Mouse (Mus musculus) cerebellum, adult 11-12 months (tissue): ENCODE measurements around the gene B3gnt4.
"Not testable (repeated sequence)": the region's sequence is repeated elsewhere in the genome, so short reads cannot be mapped to it uniquely, and the experiment has no call there.

ENCODE experiments used
- DNase-seq: peaks from one replicate; pipeline ENCODE4 v3.0.0; 2022

The B3gnt4 gene

DNA sequence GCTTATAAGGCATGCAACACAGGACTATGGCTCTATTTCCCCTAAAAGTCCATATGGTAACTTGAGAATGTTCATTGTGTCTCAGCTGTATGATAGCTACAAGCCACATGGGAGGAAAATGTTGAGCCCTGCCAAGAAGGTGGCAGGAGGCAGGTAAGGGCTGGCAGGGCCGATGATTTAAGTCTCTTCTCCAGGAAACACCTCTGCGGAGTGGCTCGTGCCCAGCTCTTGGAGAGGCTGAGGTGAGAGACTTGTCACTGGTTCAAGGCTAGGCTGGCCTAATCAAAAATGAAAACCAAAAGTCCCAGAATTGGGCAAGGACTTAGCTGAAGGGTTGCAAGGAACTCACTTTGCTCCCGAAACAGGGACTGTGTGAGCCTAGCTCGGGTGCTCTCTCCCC lies at the start of gene B3gnt4:
TSS of gene B3gnt4 (plus strand) at position 301 of the 400 bp plus-strand sequence.
- no peak for DNase-seq

DNA sequence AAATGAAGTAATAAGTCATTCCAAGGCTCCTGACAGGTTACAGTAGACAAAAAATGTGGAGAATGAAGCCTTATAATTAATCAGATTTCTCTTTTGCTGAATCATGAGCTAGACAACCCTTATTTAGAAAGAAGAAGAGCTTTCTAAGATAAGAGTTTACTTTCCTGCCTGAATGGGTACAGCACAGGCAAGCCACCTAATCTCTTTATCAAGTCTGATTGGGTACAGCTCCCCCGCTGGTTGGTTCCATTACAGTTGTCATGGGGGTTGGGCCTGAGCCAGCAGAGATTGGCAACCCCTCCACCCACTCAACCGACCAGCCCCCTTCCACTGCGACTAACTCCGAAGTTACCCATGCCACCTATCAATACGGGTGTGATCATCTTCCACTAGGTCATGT lies 48.8 kb upstream of the B3gnt4 start:
- no peak for DNase-seq

DNA sequence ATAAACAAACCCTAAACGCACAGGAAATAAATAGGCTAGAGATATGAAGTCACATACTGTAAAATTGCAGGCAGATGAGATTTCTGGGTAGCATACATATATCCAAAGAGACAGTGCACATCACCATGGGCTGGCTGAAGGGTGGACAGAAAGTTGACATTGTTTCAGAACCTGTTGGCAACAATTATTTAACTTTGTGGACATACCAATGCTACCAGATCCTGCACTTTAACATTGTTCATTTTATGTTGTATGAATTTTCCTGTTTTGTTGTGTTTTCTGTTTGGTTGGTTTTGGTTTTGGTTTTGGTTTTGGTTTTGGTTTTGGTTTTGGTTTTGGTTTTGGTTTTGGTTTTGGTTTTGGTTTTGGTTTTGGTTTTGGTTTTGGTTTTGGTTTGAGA lies 45.6 kb upstream of the B3gnt4 start:
- no peak for DNase-seq

DNA sequence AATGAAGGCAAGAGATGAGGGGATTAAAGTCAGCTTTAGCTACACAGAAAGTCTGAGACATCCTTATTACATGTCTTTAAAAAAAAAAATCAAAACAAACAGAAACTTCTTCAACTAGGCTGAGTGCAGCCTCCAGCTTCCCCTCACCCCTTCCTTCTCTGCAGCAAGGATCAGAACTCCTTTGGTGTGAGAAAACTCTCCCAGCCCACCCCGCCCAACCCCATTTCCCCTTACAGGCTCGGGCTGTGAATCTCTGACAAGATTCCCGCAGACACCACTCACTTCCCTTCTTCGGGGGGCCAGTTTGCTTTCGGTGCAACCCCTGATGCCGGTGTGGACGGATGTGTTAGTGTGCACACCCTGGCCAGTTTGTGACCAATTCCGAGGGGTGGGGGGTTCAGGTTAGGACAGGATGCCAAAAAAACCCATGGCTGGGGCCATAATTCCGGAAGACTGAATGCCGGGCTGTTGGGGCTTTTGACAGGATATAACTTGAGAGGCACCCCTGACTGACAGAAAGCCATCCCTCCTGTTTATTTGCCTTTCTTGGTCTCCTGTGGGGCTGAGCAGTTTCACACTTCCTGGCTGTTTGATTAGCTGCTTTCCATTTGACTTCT lies 39.4 kb upstream of the B3gnt4 start:
- no peak for DNase-seq

DNA sequence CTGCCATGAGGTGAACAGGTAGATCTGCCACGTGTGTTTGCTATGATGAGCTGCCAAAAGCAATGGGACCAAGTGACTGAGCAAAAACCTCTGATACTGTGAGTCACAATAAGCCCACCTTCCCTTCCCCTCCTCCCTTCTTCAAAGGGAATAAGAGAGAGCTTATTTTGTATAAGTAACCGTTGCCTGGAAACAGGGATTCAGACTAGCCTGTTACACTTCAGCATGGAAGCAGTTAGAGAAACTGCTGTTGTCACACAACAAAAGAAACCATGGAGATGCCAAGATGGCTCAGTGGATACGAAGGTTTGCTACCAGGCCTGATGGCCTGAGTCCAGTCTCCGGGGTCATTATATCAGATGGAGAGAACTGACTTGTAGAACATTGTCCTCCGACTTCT lies 36.4 kb upstream of the B3gnt4 start:
- DNase-seq: no peak

DNA sequence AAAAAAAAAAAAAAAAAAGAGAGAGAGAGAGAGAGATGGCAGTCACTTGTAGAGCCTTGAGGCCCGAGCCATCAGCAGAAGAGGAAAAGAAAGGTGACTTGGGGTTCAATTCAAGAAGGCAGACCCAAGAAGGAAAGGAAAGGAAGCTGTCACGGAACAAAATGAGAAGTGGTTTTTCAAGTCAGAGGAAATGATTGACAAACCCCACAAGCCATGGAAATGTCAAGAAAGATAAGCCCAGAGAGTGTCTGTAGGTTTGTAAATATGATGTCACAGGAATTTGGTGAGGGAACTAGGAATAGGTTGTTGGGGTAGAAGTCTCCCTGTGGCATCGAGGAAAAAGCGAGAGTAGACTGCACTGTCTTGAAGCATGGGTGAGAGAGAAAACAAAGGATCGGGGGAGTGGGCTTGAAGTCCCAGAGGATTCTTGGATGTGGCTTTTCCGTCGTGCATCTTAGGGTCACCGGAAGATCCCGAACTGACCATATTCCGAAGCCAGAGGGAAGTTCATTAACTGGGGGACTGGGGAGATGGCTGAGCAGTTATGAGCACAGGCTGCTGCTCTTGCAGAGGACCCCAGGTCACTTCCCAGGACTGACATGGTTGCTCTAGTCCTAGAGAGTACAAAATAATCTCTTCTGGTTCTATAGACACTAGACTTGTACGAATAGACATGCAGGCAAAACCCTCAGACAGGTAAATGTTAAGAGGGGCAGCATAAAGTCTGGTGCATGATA lies 22.4 kb upstream of the B3gnt4 start:
- DNase-seq: no peak

DNA sequence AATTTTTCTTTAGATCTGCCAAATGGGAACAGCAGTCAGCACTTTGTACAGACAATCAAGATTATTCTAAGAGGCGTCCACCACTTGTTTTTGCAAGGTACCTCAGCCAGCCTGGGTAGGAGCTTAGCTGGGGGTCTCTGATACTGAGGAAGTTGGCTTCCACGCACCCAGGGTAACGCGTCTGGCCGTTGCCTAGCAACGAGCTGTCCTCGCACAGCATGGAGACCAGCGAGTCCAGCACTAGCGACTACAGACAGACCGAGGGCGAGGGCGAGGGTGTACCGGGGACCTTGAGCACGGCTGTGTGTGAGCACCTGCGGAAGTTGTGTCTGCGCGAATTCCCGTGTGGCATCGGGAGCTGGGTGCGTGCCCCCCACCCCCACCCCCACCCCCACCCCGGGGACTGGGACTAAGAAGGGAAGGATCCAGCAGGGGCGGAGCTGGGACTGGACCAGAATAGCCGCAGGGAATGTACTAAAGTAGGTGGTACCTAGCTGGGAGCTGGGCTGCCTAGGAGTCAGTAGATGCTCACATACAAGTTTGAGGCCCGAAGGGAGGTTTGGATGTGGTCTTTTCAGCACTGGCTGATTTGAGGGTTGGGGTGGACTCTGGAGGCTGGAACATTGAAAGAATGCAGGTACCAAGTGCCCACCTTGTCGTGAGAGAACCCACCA lies 21.0 kb upstream of the B3gnt4 start, which contains the start of the genes Lrrc43 and Il31:
TSS of gene Lrrc43 (plus strand) at position 194 of the 674 bp plus-strand sequence.
TSS of gene Il31 (minus strand) at position 378 of the 674 bp plus-strand sequence.
- DNase-seq: no peak

DNA sequence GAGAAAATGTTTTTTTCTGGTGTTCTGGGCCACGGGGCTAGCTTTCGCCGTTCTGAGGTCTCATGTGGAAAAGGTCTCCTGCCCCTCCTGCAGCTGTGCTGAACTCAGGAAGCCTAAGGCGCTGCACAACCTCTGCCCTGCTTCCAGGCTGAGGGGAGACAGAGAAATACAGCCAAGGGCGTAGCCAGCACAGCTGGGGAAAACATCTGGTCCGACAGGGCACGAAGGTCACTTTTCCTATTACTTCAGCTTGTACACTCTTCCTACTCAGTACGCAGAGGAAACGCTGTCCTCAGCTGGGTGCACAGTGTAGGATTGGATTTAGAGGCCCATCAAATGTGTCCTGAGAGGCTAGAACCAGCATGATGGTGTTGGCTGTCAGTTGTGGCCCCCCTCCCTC lies 20.3 kb upstream of the B3gnt4 start:
- no peak for DNase-seq

DNA sequence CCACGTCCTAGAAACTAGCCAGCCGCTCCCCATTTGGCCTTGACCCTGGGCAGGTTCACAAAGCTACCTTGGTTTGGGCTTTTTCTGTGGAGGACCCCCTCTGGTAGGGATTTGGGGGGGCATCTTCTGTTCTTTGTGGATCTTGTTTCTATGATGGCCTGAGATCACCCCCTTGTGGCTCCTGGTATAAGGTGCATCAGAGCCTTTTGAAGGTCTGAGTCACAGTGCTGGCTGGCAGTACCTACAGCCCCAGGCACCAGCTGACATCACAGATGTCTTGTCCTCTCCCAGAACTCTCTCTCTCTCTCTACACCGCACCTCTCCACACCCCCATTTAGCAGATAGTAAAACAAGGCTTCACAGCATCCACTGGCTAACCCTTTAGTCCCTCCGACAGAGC lies 10.5 kb upstream of the B3gnt4 start:
- DNase-seq: peak; percentile 58

DNA sequence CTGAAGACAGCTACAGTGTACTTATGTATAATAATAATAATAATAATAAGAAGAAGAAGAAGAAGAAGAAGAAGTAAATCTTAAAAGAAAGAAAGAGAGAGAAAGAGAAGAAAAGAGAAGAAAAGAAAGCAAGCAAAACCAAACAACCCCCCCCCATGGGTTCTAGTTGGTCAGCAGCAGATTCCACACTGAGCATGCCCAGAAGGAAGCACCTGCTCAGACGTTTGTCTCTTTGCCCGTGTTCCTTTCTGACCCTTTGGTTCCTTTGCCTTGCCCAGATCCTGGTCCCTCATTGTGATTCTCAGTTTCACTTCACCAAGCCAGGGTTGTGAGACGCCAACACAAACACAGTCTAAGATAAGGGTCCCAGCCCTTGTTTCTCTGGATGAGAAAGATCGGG lies 8.3 kb upstream of the B3gnt4 start:
- no peak for DNase-seq

DNA sequence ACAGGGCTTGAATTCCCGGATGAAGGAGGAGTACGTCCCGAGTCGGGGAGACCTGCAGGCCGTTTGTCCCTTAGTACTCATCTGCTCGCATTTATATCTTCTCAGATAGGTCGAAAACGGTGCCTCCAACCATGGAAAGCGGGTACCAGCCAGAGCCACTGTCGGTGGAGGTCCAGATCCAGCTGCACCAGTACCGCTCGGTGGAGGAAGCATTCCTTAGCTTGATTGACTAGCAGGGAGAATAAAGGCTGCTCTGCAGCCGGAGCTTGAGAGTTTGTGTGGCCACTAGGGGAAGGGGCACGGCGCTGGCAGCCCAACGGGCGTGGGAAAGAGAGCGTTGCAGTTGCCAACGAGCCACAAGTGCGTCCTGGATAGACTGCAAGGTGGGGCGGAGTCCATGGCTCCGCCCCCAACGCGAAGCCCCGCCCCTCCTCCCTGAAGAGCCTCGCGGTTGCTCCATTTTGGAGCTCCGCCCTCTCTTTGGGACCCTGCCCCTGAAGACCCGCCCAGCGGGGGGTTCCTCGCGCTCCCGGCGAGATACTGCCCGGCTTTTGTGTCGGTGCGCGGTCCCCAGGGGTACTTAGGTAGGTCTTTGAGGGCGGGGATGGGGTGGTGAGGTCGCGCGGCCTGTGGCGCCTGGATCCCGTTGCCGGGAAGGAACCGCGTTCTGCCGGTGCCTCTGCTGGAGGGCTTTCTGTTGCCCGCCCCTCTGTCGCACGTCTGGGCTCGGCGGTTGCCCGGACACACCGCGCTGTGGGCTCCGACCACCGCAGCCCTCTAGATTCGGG lies 2.1 kb upstream of the B3gnt4 start:
- DNase-seq: peak; percentile 63

DNA sequence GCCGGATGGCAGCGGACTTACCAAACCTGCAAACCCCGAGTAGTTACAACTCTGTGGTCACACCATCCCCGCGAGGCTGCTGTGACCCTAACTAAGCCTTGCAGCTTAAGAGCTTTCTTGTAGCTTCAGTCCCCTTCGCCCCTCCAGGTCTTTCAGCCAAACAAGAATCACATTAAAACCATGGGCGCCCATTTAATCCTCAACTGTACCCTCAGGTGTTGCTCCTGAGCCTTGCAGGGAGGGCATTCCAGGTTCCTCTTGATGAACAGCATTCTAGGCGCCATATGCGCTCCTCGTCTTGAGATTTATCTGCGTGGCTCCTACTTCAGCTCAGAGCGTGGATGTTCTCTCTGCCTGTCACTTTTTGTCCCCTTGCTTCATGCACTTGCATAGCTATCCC lies 1.3 kb upstream of the B3gnt4 start:
- no peak for DNase-seq

DNA sequence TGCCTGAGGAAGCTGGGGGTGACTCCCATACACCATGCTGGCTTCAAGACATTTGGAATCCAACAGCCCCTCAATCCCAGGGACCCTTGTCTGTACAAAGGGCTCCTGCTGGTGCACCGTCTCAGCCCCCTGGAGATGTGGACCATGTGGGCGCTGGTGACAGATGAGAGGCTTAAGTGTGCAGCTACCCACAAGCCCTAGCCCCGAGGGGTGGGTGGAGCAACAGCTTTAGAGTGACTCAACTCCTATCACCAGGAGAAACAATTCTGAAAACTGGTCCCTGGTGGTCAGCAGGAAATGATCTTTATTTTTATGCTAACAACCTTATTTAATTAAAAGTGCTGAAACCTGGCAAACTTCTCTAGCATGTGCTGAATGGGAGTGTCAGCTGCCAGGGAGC lies 1.2 kb downstream of the B3gnt4 start:
- not testable (repeated sequence) for DNase-seq

DNA sequence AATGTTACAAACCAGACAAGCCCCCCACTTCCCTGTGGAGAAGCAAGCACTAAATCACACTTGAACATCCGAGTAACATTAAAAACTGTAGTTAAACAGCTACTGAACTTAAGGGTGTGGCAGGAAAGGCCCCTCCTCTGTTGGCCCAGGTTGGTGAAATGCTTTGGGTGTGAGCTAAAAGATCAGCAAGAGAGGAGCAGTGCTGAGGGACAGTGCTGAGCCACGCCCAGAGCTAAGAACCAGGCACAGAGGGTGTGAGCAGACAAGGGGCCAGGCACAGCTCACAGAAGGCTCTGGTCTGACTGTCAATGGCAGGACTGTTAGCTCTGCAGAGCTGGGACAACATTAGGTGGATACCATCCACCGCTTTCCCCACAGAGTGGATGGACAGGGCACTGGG lies 1.8 kb downstream of the B3gnt4 start:
- no peak for DNase-seq

DNA sequence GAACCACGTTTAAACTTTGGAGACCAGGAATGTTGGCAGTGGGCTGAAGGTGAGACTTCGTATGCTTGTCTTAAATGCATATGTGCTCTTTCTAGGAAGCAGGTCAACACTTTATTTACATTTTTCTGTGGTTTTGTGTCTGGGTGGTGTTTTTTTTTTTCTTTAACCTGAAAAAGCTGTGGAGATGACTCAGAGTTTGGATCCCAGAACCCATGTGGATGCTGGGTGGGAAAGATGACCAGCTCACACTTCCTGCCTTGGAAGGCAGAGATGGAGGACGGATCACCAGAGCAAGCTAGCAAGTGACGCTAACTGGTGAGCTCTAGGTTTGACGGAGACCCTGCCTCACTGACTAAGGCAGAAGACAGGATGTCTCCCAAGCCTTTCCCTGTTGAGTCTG lies 4.6 kb downstream of the B3gnt4 start:
- no peak for DNase-seq

DNA sequence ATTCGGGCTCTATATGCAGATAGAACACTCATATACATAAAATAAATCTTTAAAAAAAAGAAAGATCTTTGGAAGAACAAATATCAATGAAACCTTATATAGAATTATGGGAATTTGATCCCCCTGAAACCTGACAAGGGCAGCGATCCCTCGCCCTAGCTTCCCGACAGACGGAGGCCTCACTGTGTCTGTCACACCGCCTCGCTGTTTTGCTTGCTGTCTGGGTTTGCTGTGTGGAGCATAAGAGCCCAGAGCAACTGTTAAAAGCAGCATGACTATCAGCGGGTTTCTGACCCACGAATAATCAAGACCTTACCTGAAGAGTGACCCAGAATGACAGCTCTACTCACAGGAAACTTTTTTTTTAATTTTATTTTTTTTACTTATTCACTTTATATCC lies 10.4 kb downstream of the B3gnt4 start:
- DNase-seq: no peak

DNA sequence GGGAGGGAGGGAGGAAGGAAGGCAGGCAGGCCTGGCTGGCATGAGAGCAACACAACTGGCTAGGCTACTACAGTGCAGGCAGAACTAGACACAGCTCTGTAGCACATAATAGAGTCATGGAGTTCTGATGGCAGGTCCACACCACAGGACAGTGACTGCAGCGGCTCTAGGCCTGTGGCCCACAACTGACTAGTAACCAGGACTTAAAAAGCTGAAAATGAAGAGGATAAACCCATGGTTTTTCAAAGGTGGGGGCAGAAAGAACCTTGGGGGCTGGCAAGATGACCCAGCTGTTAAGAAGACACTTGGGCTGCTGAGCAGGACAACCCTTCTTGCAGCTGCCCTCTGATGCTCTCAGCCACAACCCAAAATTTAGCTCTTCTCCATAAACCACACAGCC lies 11.4 kb downstream of the B3gnt4 start:
- no peak for DNase-seq

DNA sequence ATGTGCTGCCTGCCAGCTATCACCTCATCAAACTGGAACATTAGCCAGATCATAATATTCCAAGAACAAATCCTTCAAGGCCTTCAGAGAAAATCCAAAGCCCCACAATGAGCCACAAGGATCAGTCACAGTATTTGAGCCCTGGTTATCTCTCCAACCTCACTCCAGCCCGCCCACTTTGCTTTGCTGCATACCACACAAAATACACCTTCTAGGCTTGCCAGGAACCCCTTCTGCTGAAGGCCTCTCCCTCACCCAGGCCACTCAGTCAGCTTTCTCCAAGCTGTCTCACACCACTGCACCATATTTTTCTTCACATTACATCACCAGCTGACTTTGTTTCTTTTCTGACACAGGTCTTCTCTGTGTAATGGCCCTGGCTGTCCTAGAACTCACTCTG lies 11.9 kb downstream of the B3gnt4 start:
- no peak for DNase-seq

DNA sequence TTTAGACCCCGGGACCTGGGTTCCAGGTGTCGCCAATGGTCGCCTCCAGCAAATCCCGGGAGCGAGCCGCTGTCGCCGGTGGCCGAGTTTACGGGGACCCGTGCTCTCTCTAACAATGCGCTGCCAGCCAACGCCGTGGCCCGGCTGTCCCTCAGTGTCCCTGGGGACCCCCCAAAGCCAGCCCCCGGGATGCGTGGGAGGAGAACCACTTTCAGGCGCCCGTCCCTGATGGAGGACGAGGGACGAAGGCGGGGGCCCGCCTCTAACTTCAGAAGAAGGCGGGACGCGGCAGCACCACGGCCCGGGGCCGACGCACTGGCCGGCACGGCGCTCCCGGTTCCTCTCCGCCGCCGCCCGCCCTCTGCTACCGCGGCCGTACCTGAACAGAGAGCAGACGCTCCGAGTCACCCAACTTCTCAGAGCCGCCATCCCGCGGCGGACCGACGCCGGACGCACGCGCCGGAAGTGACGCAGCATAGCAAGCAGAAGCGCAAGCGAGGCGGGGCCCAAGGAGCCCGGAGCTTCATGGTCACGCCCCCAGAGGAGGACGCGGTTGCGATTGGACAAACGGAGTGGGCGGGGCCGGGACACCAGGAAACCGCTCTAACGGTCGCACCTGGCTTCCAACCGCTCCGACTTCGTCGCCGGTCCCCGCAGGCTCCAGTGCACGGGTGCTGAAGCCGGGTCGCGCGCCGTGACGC lies 13.6 kb downstream of the B3gnt4 start, which contains the start of gene Diablo:
TSS of gene Diablo (minus strand) at position 485 of the 701 bp plus-strand sequence.
- DNase-seq: peak; percentile 97

DNA sequence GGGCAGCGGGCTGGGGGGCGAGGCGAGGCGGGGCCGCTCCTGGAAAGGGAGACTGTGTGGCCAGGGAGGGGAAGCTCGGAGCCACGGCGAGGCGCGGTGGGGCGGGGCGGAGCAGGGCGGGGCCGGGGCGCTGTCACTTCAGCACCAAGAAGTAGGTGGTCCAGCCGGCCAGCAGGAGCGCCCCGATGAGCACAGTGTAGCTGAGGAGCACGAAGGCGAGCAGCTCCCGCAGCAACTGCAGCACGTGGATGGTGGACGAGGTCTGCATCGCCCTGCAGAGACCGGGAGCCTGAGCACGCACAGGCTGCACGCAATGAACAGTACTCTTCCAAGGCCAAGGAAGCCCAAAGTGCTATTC lies 14.1 kb downstream of the B3gnt4 start:
- DNase-seq: no peak

DNA sequence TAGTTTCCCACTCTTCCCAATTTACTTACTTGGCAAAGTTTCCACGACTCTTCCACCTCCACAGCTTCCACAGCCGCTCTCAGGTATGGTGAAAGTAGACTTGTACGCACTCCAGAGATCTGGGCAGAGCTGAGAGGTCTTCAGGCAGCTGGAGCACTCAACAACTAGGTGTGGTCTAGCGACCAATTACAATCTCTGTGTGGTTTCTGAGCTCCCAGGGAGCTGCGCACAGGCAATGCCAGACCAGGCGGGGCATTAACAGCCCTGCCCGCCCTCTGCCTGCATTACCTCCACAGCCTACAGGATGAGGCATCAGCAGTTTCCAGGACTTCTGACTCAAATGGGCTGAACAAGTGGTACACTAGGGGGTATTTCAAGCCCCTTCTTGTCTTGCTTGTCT lies 15.0 kb downstream of the B3gnt4 start, which contains the start of gene Gm49027:
TSS of gene Gm49027 (minus strand) at position 208 of the 400 bp plus-strand sequence.
- DNase-seq: no peak

DNA sequence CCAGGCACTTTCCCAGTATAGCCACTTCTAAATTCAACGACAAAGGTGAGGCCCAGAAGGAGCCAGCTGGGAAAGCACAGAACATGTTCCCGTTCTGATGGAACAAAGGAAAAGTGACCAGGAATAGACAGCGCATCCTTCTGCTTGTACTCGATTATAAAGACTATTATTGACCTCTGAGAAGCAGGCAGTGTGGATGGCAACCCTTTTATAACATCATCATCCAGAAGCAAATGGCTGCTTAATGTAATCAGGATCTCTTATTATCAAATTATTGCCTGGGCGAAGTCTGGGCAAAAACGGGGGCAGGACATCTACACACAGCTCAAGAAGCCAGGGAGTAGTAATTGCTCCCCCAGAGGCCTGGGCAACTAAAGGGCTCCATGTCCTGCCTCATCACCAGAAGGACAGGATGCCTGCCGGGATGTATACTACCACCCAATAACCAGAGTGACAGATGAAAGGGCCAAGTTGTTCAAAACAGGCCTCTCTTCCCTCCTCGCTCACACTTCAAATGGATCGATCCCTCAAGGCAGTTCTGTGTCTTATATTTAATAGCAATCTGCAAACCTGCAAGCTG lies 15.7 kb downstream of the B3gnt4 start:
- DNase-seq: no peak
